In the genomic region with DNA sequence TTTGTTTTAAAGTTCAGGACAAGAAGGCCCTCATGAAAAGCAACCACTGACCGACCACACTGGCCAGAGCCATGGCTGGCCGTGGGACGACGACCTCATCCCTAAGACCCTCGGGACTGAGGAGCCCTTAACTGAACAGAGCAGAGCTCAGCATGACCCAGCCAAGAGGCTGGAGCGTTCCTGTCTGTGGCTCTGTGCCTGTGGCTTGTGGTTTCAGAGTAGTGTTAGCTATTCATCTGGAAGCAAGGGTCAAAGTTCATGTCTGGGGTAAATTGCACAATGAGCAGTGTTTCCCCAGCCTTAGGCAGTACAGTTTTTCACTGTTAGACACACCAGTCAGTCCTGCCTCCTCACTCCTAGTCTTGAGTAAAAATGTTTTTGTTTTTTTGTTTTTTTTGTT, we compare ENCODE assay signal across 9 mouse cellular contexts. TPM values are rescaled to one million over a fixed set of nuclear protein-coding genes. Genes with fewer than 3 reads are reported as not detected.
DNase-seq lines count a peak whose midpoint lies in the region; ATAC-seq lines count a peak whose summit lies in the region.
"Had no signal": no experiment of that assay in that cellular context is flagged by ENCODE, and none has a peak within 500 bp of the region (broad histone marks: within the 10 kb centered on the region; RNA-seq: fewer than 3 reads in every experiment).

No protein-coding gene starts in this region.

- DNase-seq in heart, postnatal 36 days: peak; percentile 27 to 40
- DNase-seq in kidney, postnatal 14 days: peak; percentile 83
- no peak for DNase-seq in thymus, postnatal 0 days (ENCODE audit: low spot score)
- DNase-seq in cerebellum, postnatal 4 days (ENCODE audit: low spot score in 2 of 2): no peak
- no peak for DNase-seq in cerebellum, postnatal 25 days

- no peak for ATAC-seq in heart, embryonic 12.5 days (ENCODE audit: insufficient number of reproducible peaks, low FRiP score)
- ATAC-seq in megakaryocyte progenitor cell, adult 5-6 weeks (replicated peaks; ENCODE audit: poor library complexity): peak; percentile 84

- H3K9me3 ChIP-seq in heart, embryonic 12.5 days (replicated peaks): no peaks in the 10 kb centered on the region
- H3K9me3 ChIP-seq: limb, embryonic 13.5 days had no signal

- no peak overlapping the region for H3K9ac ChIP-seq in heart, embryonic 12.5 days

- H3K4me1 ChIP-seq in heart, embryonic 12.5 days (replicated peaks): peaks cover 41% of the 10 kb centered on the region
- H3K4me1 ChIP-seq in brown adipose tissue, adult 24 weeks (ENCODE audit: control insufficient read depth, insufficient read depth, insufficient read length, low read length): peaks cover 12% of the 10 kb centered on the region

- H3K27me3 ChIP-seq in heart, embryonic 12.5 days (replicated peaks): no peaks in the 10 kb centered on the region
- H3K27me3 ChIP-seq: limb, embryonic 13.5 days had no signal

- peaks cover 4% of the 10 kb centered on the region; the same call in 1 of the 2 replicates for H3K36me3 ChIP-seq in heart, embryonic 12.5 days

- intact Hi-C loops in heart, postnatal 36 days (cut with DNase I): no loop called here

- H3K27ac ChIP-seq in heart, embryonic 12.5 days (ENCODE audit: poor library complexity, severe bottlenecking): no peak overlapping the region
- H3K27ac ChIP-seq in brown adipose tissue, adult 24 weeks (replicated peaks; ENCODE audit: low read depth, low read length): peak overlapping the region; percentile 64; the same call in 1 of the 2 replicates
- H3K27ac ChIP-seq: limb, embryonic 13.5 days had no signal

- no peak overlapping the region for H3K4me3 ChIP-seq in heart, embryonic 12.5 days
- no peak overlapping the region for H3K4me3 ChIP-seq in brown adipose tissue, adult 24 weeks (ENCODE audit: insufficient read depth, low read depth, low read length)
- H3K4me3 ChIP-seq: limb, embryonic 13.5 days had no signal

- WGBS in heart, embryonic 12.5 days: 51% methylated on average over 6 of the region's 6 CpGs

- no peak overlapping the region for H3K4me2 ChIP-seq in heart, embryonic 12.5 days

RNA-seq across cellular contexts. Expression of gene H1fx, which starts 11.3 kb away (rescaled TPM):
- total RNA-seq in heart, postnatal 36 days (2021): 1 to 10 TPM; 1.9 to 2.7 TPM
- polyA plus RNA-seq in heart, embryonic 12.5 days (2016; fragmentation: Nextera tagmentation; extraction: Ambion mirVana): 32.6 and 34.0 TPM in 2 replicates
- polyA plus RNA-seq in brown adipose tissue, adult 24 weeks (2012; ENCODE audit: insufficient read depth, insufficient read length, missing spikeins): 2.3 and 2.8 TPM in 2 replicates
- total RNA-seq in megakaryocyte progenitor cell, adult 5-6 weeks (2015): 2.4 and 2.8 TPM in 2 replicates
- 0.68 and 1.7 TPM in 2 replicates for total RNA-seq in megakaryocyte progenitor cell, adult 5-6 weeks (2017)
- 15.7 and 26.5 TPM in 2 replicates for polyA plus RNA-seq in thymus, postnatal 0 days (2015; fragmentation: Nextera tagmentation; extraction: Ambion mirVana)

RNA-seq across cellular contexts. Expression of gene Rab7, which starts 52.3 kb away (rescaled TPM):
- 100 to 1,000 TPM; 253 to 304 TPM for total RNA-seq in heart, postnatal 36 days (2021)
- polyA plus RNA-seq in heart, embryonic 12.5 days (2016; fragmentation: Nextera tagmentation; extraction: Ambion mirVana): 202 and 207 TPM in 2 replicates
- polyA plus RNA-seq in brown adipose tissue, adult 24 weeks (2012; ENCODE audit: insufficient read depth, insufficient read length, missing spikeins): 202 and 234 TPM in 2 replicates
- total RNA-seq in megakaryocyte progenitor cell, adult 5-6 weeks (2015): 262 and 265 TPM in 2 replicates
- total RNA-seq in megakaryocyte progenitor cell, adult 5-6 weeks (2017): 76.2 and 93.7 TPM in 2 replicates
- 194 and 223 TPM in 2 replicates for polyA plus RNA-seq in thymus, postnatal 0 days (2015; fragmentation: Nextera tagmentation; extraction: Ambion mirVana)

Comparison
In these comparisons a context has a peak if more than half of its experiments do, and no peak if none do; other contexts are left out.
1. DNase-seq: peak in heart, postnatal 36 days (2 of 2) and kidney, postnatal 14 days (single experiment); none in thymus, postnatal 0 days (single experiment), cerebellum, postnatal 4 days (0 of 2) and cerebellum, postnatal 25 days (0 of 2).